Mouse (Mus musculus) cerebellum, adult 2 months (tissue): Measurements from ENCODE around the gene 2310034C09Rik.

Experiments used
- CTCF ChIP-seq: fragments of 200-500 bp; IDR thresholded peaks from 2 replicates; pipeline ENCODE4 v1.5.1; 2011; ENCODE audit warnings: low read depth, mild to moderate bottlenecking, control low read depth, low read length, moderate library complexity, borderline replicate concordance; ENCODE audit not compliant: insufficient read depth
- POLR2A ChIP-seq: fragments of 200-500 bp; IDR thresholded peaks from 2 replicates; pipeline ENCODE4 v1.6.1; 2011; ENCODE audit warnings: low read length, control low read depth, borderline replicate concordance; ENCODE audit not compliant: insufficient read depth

DNA sequence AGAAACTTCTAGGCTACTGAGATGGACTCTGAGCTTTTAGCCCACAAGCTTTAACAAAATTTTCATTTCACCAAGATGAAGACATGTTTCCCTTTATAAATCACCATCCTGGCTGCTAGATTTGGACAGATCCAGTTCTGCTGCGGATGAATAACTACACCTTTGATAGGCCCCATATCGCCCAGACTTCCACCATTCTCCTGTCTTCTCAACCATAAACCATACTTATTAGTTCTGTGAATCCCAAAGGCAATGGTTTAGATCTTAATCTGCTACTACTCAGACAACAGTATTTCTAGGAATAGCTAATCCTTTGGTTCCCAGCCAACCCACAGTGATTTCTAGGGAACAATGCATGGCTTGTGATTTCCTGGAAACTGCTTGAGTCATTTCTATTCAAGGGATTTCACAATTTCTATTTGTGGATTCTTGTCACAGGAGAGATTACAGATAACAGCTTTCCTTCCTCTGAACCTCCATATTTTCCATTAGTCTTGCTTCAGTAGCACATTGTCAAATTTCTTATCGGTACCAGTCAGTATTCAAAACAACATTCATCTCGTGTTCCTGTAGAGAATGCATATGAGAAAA, 13.8 kb upstream of the 2310034C09Rik start:
- TF ChIP-seq CTCF: no peak
- no peak for TF ChIP-seq POLR2A
